Mouse (Mus musculus) stomach, postnatal 0 days (tissue): ENCODE measurements around the gene Fut8.

Experiments used
- CTCF ChIP-seq: IDR thresholded peaks from 2 replicates; pipeline ENCODE4 v1.5.1; 2016; ENCODE audit warnings: antibody characterized with exemption, low read depth, mild to moderate bottlenecking, moderate library complexity
- EP300 ChIP-seq: optimal IDR thresholded peaks from 2 replicates; pipeline ENCODE3; 2016; ENCODE audit warnings: antibody characterized with exemption

DNA sequence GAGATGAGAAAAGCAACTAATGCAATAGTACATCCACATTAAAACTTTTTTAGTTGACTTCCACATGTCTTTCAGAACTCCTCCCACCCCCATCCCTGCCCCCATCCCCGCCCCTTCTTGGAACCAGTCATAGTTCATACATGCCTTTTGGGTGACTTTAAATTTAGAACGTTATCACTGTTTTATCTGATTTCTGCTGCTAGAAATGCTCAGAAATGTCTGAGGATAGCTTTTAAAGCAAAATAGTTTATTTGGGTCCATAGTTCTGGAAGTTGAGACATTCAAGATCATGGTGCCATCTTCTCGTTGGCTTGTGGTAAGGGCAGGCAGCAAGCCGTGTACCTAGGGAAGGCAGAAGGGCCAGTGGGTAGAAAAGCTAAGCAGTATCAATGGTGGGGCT is 34.8 kb upstream of the Fut8 start:
- TF ChIP-seq CTCF (no peak), EP300 (no peak)
